Mouse (Mus musculus): Measurements from ENCODE around the gene Bag5. TPM values are rescaled to one million over a fixed set of nuclear protein-coding genes. Genes with fewer than 3 reads are reported as not detected.
A peak's percentile ranks its signal among the peaks of the same experiment; 100 is the strongest.

Bag5 gene
- polyA plus RNA-seq, 1 experiment from 2014 or later = 14.1 TPM

GRCm38 (mm10) chr12:111710091-111710490 is 3.0 kb downstream of the Bag5 start:
- 81% methylated on average over 10 of the region's 10 CpGs for WGBS (ENCODE audit: insufficient replicate concordance)
- no peak overlapping the region for H3K9ac ChIP-seq (ENCODE audit: low read depth, low read length)
- H3K4me1 ChIP-seq (ENCODE audit: control insufficient read depth, low read depth, low read length) = peaks cover 11% of the 10 kb centered on the region
- H3K9me3 ChIP-seq (replicated peaks; ENCODE audit: control insufficient read depth, low read length) = no peaks in the 10 kb centered on the region
- no peaks in the 10 kb centered on the region for H3K27me3 ChIP-seq (ENCODE audit: control insufficient read depth, insufficient read depth, low read depth, low read length)
- H3K27ac ChIP-seq (ENCODE audit: low read length) = no peak overlapping the region
- no peak for ATAC-seq (ENCODE audit: low read depth)
- H3K36me3 ChIP-seq (ENCODE audit: control insufficient read depth, insufficient read depth) = peaks cover 23% of the 10 kb centered on the region
- no peak overlapping the region for H3K4me2 ChIP-seq (ENCODE audit: low read depth, low read length)
- no peak overlapping the region for H3K4me3 ChIP-seq (ENCODE audit: low read depth, low read length)

DNA sequence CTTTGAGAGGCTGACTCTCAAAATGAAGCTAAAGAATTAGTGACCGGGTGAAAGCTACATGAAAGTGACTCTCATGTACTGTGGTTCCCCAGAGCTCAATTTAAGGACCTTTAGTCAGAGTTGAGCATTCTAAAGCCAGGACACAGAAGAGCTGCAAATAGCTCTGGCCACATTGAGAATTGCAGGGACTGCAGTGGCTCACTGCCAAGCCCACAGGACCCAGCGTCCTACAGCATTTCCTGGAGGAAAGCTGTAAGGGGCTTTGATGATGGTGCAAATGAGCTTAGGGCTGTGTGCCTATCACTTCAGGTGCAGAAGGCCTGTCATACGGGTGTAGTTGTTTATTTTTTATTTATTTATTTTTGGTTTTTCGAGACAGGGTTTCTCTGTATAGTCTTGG is 4.9 kb downstream of the Bag5 start:
- Histone ChIP-seq H3K4me2 (ENCODE audit: low read depth, low read length) (no peak overlapping the region), H3K4me1 (ENCODE audit: control insufficient read depth, low read depth, low read length) (peaks cover 8% of the 10 kb centered on the region), H3K9me3 (replicated peaks; ENCODE audit: control insufficient read depth, low read length) (no peaks in the 10 kb centered on the region), H3K27ac (ENCODE audit: low read length) (no peak overlapping the region), H3K9ac (ENCODE audit: low read depth, low read length) (no peak overlapping the region), H3K36me3 (ENCODE audit: control insufficient read depth, insufficient read depth) (peaks cover 23% of the 10 kb centered on the region), H3K27me3 (ENCODE audit: control insufficient read depth, insufficient read depth, low read depth, low read length) (no peaks in the 10 kb centered on the region), H3K4me3 (ENCODE audit: low read depth, low read length) (no peak overlapping the region)
- ATAC-seq (ENCODE audit: low read depth) = no peak
- WGBS (ENCODE audit: insufficient replicate concordance) = 75% methylated on average over 4 of the region's 4 CpGs

DNA sequence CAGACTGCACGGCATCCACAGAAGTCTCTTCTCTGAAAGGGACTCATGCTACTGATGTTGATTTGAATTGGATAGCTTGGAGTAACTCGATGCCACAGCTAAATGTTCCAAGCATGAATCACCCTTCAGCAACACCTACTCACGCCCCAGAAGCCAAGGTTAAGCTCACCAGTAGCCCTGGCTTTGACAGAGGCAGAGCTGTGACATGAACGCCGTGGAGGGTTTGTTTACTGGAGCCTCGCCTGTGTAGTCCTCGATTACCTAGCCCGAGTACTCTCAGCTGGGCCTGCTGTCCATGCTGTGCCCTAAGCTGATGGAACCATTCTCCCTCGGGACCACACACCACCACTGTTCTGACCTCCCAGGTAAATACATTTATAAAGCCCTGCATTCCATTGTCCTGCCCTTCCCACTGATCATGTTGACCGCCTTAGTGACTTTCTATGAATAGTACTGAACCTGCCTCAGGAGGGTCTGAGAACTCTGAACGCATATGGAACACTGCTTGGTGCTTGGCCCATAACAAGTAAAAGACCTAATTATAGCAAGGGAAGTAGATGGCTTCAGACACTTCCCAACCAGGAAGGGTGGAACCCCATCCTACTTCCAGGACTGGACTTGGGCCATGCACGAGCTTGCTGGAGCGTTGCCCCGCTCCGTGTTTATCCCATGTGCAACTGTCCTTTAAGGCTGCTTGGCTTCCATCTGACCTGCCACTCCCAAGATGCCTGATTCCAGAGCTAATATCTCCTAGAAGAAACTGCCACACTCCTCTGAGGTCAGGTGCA is 7.7 kb downstream of the Bag5 start:
- no peaks in the 10 kb centered on the region for H3K9me3 ChIP-seq (replicated peaks; ENCODE audit: control insufficient read depth, low read length)
- H3K9ac ChIP-seq (ENCODE audit: low read depth, low read length) = no peak overlapping the region
- no peaks in the 10 kb centered on the region for H3K27me3 ChIP-seq (ENCODE audit: control insufficient read depth, insufficient read depth, low read depth, low read length)
- H3K4me1 ChIP-seq (ENCODE audit: control insufficient read depth, low read depth, low read length) = no peaks in the 10 kb centered on the region
- WGBS (ENCODE audit: insufficient replicate concordance) = 61% methylated on average over 15 of the region's 15 CpGs
- no peak overlapping the region for H3K4me2 ChIP-seq (ENCODE audit: low read depth, low read length)
- H3K36me3 ChIP-seq (ENCODE audit: control insufficient read depth, insufficient read depth) = peaks cover 16% of the 10 kb centered on the region
- 0 out of 2 replicates have a peak, but pooled peaks have one; percentile 27 for ATAC-seq (ENCODE audit: low read depth)
- no peak overlapping the region for H3K27ac ChIP-seq (ENCODE audit: low read length)
- H3K4me3 ChIP-seq (ENCODE audit: low read depth, low read length) = no peak overlapping the region

DNA sequence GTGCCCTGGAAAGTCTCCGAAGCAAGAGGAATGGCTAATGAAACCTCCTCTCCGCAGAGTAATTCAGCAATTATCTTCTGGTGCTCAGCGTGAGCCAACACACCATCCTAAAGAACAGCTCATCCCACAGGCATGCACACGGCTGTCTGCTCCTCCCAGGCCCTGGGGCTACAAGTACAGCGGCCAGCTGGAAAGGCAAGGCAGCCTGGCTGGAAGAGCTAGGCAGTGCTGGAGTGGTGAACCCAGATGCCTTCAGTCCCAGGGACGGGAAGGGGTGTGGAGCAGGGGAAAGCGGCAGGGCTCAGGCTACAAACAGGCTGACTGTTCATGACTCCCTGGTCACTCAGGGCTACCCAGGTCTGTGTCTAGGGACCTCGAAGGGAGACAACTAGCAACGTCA is 8.4 kb downstream of the Bag5 start:
- no peak overlapping the region for H3K27ac ChIP-seq (ENCODE audit: low read length)
- H3K4me3 ChIP-seq (ENCODE audit: low read depth, low read length) = no peak overlapping the region
- no peaks in the 10 kb centered on the region for H3K27me3 ChIP-seq (ENCODE audit: control insufficient read depth, insufficient read depth, low read depth, low read length)
- H3K4me2 ChIP-seq (ENCODE audit: low read depth, low read length) = no peak overlapping the region
- H3K36me3 ChIP-seq (ENCODE audit: control insufficient read depth, insufficient read depth) = peaks cover 10% of the 10 kb centered on the region
- WGBS (ENCODE audit: insufficient replicate concordance) = 64% methylated on average over 9 of the region's 9 CpGs
- H3K4me1 ChIP-seq (ENCODE audit: control insufficient read depth, low read depth, low read length) = no peaks in the 10 kb centered on the region
- H3K9me3 ChIP-seq (replicated peaks; ENCODE audit: control insufficient read depth, low read length) = no peaks in the 10 kb centered on the region
- H3K9ac ChIP-seq (ENCODE audit: low read depth, low read length) = no peak overlapping the region
- no peak for ATAC-seq (ENCODE audit: low read depth)

- Histone ChIP-seq H3K36me3 (ENCODE audit: control insufficient read depth, insufficient read depth) (no peaks in the 10 kb centered on the region), H3K4me3 (ENCODE audit: low read depth, low read length) (no peak overlapping the region), H3K27ac (ENCODE audit: low read length) (no peak overlapping the region), H3K4me1 (ENCODE audit: control insufficient read depth, low read depth, low read length) (no peaks in the 10 kb centered on the region), H3K9me3 (replicated peaks; ENCODE audit: control insufficient read depth, low read length) (no peaks in the 10 kb centered on the region), H3K4me2 (ENCODE audit: low read depth, low read length) (no peak overlapping the region), H3K9ac (ENCODE audit: low read depth, low read length) (no peak overlapping the region), H3K27me3 (ENCODE audit: control insufficient read depth, insufficient read depth, low read depth, low read length) (no peaks in the 10 kb centered on the region)
- WGBS (ENCODE audit: insufficient replicate concordance) = 59% methylated on average over 3 of the region's 3 CpGs
- ATAC-seq (ENCODE audit: low read depth) = no peak
Observed at GRCm38 (mm10) chr12:111703301-111703700, 9.8 kb downstream of the Bag5 start.

DNA sequence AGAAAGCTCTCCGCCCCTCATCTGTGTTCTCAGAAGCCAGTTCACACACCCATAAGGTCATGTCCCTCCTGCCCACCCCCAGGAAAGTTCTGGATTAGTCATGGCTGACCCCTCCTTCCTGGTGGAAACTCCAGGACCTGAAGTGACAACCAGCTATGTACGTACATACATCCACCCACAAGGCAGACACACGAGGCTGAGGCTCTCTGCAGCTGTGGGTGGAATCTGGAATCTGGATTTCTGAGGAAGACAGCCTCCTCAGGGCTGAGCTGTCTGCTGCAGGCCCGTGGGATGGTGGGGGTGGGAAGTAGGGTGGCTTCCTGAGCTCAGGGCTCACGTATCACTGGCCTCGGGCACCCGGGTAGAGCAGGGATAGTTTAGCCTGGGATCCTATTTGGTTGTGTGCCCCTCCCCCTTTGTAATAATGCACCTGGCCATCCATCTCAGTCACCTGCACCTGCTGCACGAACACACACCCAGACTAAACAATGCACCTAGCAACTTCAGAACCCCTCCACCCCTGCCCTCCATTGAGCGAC is 12.1 kb downstream of the Bag5 start:
- ATAC-seq (ENCODE audit: low read depth) = no peak
- Histone ChIP-seq H3K4me3 (ENCODE audit: low read depth, low read length) (no peak overlapping the region), H3K4me2 (ENCODE audit: low read depth, low read length) (no peak overlapping the region), H3K36me3 (ENCODE audit: control insufficient read depth, insufficient read depth) (no peaks in the 10 kb centered on the region), H3K27me3 (ENCODE audit: control insufficient read depth, insufficient read depth, low read depth, low read length) (no peaks in the 10 kb centered on the region), H3K27ac (ENCODE audit: low read length) (no peak overlapping the region), H3K4me1 (ENCODE audit: control insufficient read depth, low read depth, low read length) (no peaks in the 10 kb centered on the region), H3K9ac (ENCODE audit: low read depth, low read length) (no peak overlapping the region), H3K9me3 (replicated peaks; ENCODE audit: control insufficient read depth, low read length) (no peaks in the 10 kb centered on the region)
- WGBS (ENCODE audit: insufficient replicate concordance) = 59% methylated on average over 9 of the region's 9 CpGs

DNA sequence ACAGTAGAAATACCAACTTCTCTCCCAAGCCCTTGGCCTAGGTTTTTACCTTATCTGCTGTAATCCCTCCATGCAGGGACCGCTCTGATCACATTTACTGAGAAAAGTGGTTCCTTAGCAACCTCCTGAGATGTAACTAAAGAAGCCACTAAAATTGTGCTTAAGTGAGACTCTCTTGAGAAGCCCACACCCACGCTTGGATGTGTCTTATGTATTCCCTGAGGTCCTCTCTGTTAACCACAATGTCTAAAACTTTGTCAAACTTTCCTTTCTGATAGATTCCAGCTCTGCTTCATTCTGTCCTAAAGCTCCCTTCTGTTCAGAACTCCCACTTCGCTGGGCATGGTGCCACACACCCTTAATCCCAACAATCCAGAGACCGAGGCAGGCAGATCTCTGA is 13.5 kb downstream of the Bag5 start:
- Histone ChIP-seq H3K4me2 (ENCODE audit: low read depth, low read length) (no peak overlapping the region), H3K36me3 (ENCODE audit: control insufficient read depth, insufficient read depth) (no peaks in the 10 kb centered on the region), H3K4me3 (ENCODE audit: low read depth, low read length) (no peak overlapping the region), H3K27me3 (ENCODE audit: control insufficient read depth, insufficient read depth, low read depth, low read length) (no peaks in the 10 kb centered on the region), H3K9me3 (replicated peaks; ENCODE audit: control insufficient read depth, low read length) (no peaks in the 10 kb centered on the region), H3K4me1 (ENCODE audit: control insufficient read depth, low read depth, low read length) (peaks cover 3% of the 10 kb centered on the region; the same call in 1 of the 2 replicates), H3K9ac (ENCODE audit: low read depth, low read length) (no peak overlapping the region), H3K27ac (ENCODE audit: low read length) (no peak overlapping the region)
- 64% methylated on average over 4 of the region's 4 CpGs for WGBS (ENCODE audit: insufficient replicate concordance)
- no peak for ATAC-seq (ENCODE audit: low read depth)

DNA sequence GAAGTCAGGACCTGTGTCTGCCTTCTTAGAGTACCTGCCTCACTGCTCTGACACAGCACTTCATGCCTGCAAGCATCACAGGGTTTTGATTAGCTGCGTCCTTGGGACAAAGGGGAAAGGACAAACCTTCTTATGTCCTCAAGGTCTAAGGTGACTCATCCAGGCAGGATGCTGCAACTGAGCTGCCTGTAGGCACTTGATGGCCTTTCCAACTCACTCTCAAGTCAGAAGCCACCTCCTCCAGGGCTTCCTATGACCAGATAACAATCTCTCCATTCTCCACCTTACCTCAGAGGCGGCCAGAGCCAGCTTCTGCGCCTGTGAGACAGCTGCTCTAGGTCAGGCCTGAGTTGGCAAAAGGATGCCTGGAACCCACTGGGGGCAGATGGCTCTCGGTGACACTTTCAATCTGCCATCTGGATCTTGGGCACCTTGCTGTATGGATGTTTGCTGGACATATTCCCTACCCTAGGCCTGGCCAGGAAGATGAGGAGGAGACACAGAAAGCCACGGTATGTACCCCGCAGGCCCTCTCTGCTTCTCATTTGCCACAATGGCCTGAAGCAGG is 14.6 kb downstream of the Bag5 start:
- peaks cover 10% of the 10 kb centered on the region for H3K4me1 ChIP-seq (ENCODE audit: control insufficient read depth, low read depth, low read length)
- no peaks in the 10 kb centered on the region for H3K36me3 ChIP-seq (ENCODE audit: control insufficient read depth, insufficient read depth)
- 69% methylated on average over 6 of the region's 6 CpGs for WGBS (ENCODE audit: insufficient replicate concordance)
- no peaks in the 10 kb centered on the region for H3K9me3 ChIP-seq (replicated peaks; ENCODE audit: control insufficient read depth, low read length)
- no peak overlapping the region for H3K4me3 ChIP-seq (ENCODE audit: low read depth, low read length)
- H3K4me2 ChIP-seq (ENCODE audit: low read depth, low read length) = no peak overlapping the region
- H3K27me3 ChIP-seq (ENCODE audit: control insufficient read depth, insufficient read depth, low read depth, low read length) = no peaks in the 10 kb centered on the region
- no peak for ATAC-seq (ENCODE audit: low read depth)
- H3K27ac ChIP-seq (ENCODE audit: low read length) = no peak overlapping the region
- H3K9ac ChIP-seq (ENCODE audit: low read depth, low read length) = no peak overlapping the region

- H3K4me3 ChIP-seq (ENCODE audit: low read depth, low read length) = no peak overlapping the region
- no peak overlapping the region for H3K27ac ChIP-seq (ENCODE audit: low read length)
- no peaks in the 10 kb centered on the region for H3K27me3 ChIP-seq (ENCODE audit: control insufficient read depth, insufficient read depth, low read depth, low read length)
- H3K36me3 ChIP-seq (ENCODE audit: control insufficient read depth, insufficient read depth) = no peaks in the 10 kb centered on the region
- no peaks in the 10 kb centered on the region for H3K9me3 ChIP-seq (replicated peaks; ENCODE audit: control insufficient read depth, low read length)
- H3K4me2 ChIP-seq (ENCODE audit: low read depth, low read length) = no peak overlapping the region
- peaks cover 12% of the 10 kb centered on the region for H3K4me1 ChIP-seq (ENCODE audit: control insufficient read depth, low read depth, low read length)
- no peak for ATAC-seq (ENCODE audit: low read depth)
- H3K9ac ChIP-seq (ENCODE audit: low read depth, low read length) = no peak overlapping the region
- 48% methylated on average over 4 of the region's 4 CpGs for WGBS (ENCODE audit: insufficient replicate concordance)
Observed at GRCm38 (mm10) chr12:111697708-111698107, 15.3 kb downstream of the Bag5 start.

Data from liver, embryonic 16.5 days (tissue).